Mouse (Mus musculus) stomach, embryonic 15.5 days (tissue): ENCODE data around the gene Cyp26b1. TPM values are rescaled to one million over a fixed set of nuclear protein-coding genes. Genes with fewer than 3 reads are reported as not detected.
A peak's percentile ranks its signal among the peaks of the same experiment; 100 is the strongest.

ENCODE experiments used
- ATAC-seq: fragments of 200-750 bp; cut with Nextera tagmentation; 2 replicates; pipeline ENCODE4 v1.8.0; 2017; ENCODE audit warnings: low read depth, moderate number of reproducible peaks, moderate TSS enrichment; ENCODE audit not compliant: insufficient read depth, low FRiP score
- H3K27ac ChIP-seq: fragments of 300-500 bp; sonication (generic); 2 replicates; pipeline ENCODE4 v1.5.1; 2015; ENCODE audit warnings: mild to moderate bottlenecking, inconsistent platforms
- H3K27me3 ChIP-seq: fragments of 300-500 bp; sonication (generic); replicated peaks from 2 replicates; pipeline ENCODE4 v1.6.1; 2015; ENCODE audit warnings: inconsistent platforms
- H3K36me3 ChIP-seq: fragments of 300-500 bp; sonication (generic); 2 replicates; pipeline ENCODE4 v1.6.1; 2015; ENCODE audit warnings: inconsistent platforms
- H3K4me1 ChIP-seq: fragments of 300-500 bp; sonication (generic); 2 replicates; pipeline ENCODE4 v1.6.1; 2015; ENCODE audit warnings: inconsistent platforms
- H3K4me2 ChIP-seq: fragments of 300-500 bp; sonication (generic); 2 replicates; pipeline ENCODE4 v1.6.1; 2015; ENCODE audit warnings: mild to moderate bottlenecking, inconsistent platforms
- H3K4me3 ChIP-seq: fragments of 300-500 bp; sonication (generic); replicated peaks from 2 replicates; pipeline ENCODE4 v1.5.1; 2015; ENCODE audit warnings: inconsistent platforms
- H3K9ac ChIP-seq: fragments of 300-500 bp; sonication (generic); 2 replicates; pipeline ENCODE4 v1.6.1; 2015; ENCODE audit warnings: inconsistent platforms
- H3K9me3 ChIP-seq: fragments of 300-500 bp; sonication (generic); 2 replicates; pipeline ENCODE4 v1.6.1; 2016; ENCODE audit warnings: inconsistent platforms
- WGBS: fragments of 180-500 bp; shearing (Covaris S2); methylation state at CpG from one replicate; pipeline ENCODE4 v1.1.7; 2015; 5-methylcytosine and 5-hydroxymethylcytosine counted together
- polyA plus RNA-seq: library from polyadenylated mRNA; unstranded; fragments of >200 nt; fragmentation: Nextera tagmentation; extraction: Ambion mirVana; gene quantifications from 2 replicates; pipeline ENCODE4 v1.2.1, GENCODE M21; 2015

Gene Cyp26b1
- polyA plus RNA-seq, 1 experiment from 2014 or later = 2.4 TPM

DNA sequence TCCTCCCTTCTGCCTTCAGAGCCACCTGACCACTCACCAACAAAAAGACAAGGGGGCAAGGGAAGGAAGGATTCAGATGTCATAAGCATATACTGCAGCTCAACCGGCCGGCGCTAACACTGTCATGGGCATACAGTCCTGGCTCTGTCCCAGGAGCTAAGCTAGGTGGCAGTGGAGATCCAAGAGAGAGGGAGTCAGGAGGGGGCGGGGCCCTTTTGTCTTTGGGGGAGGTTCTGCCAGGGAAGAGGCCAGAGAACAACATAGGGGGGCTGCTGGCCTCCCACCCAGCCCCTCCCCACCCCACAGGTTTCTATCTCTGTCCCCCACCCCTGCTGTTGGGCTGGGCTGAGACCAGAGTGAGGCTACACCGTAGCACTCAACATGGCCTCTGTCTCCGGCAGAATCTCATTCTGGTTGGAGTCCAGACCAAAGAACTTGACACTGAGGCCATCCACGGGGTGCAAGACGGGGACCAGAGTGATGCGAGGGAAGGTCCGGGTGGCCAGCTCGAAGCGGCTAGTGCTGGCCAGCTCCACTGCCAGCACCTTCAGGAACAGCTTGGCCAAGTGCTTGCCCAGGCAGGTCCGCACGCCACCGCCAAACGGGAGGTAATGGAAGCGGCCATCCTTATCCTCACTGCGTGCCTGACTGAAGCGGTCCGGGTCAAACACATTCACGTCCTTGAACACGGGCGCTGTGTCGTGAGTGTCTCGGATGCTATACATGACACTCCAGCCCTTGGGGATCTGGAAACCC lies 19.6 kb downstream of the Cyp26b1 start:
- Histone ChIP-seq H3K36me3 (no peaks in the 10 kb centered on the region), H3K4me2 (0 out of 2 replicates have a peak overlapping the region, but pooled peaks have one; percentile 2), H3K4me1 (peaks cover 10% of the 10 kb centered on the region), H3K27me3 (no peaks in the 10 kb centered on the region; the same call in none of the 2 replicates), H3K9ac (no peak overlapping the region), H3K4me3 (no peak overlapping the region), H3K27ac (no peak overlapping the region), H3K9me3 (no peaks in the 10 kb centered on the region)
- no peak for ATAC-seq
- WGBS = 41% methylated on average over 25 of the region's 25 CpGs

DNA sequence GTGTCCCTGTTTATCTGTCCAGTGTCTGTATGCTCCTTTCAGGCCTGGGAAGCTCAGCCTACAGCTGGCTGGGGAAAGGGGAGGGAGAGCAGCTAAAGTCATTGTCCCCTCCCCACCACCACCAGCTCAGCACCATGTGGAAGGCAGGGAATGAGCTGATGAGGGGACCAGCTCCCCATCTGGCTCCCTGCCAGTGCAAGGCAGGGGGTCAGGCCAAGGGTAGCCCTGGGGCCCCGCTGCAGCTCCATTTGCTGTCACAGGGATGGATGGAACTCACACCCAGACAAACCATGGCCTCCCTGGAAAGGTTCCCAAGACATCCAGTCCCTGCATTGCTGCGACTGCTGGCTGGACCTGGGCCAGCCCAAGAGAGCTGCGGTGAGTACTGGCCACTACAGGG lies 23.7 kb downstream of the Cyp26b1 start:
- H3K27ac ChIP-seq = no peak overlapping the region
- no peaks in the 10 kb centered on the region; the same call in 1 of the 2 replicates for H3K27me3 ChIP-seq
- WGBS = 31% methylated on average over 3 of the region's 3 CpGs
- H3K9me3 ChIP-seq = no peaks in the 10 kb centered on the region
- H3K9ac ChIP-seq = no peak overlapping the region
- ATAC-seq = no peak
- peaks cover 10% of the 10 kb centered on the region for H3K4me1 ChIP-seq
- no peaks in the 10 kb centered on the region for H3K36me3 ChIP-seq
- no peak overlapping the region for H3K4me2 ChIP-seq
- H3K4me3 ChIP-seq = no peak overlapping the region

DNA sequence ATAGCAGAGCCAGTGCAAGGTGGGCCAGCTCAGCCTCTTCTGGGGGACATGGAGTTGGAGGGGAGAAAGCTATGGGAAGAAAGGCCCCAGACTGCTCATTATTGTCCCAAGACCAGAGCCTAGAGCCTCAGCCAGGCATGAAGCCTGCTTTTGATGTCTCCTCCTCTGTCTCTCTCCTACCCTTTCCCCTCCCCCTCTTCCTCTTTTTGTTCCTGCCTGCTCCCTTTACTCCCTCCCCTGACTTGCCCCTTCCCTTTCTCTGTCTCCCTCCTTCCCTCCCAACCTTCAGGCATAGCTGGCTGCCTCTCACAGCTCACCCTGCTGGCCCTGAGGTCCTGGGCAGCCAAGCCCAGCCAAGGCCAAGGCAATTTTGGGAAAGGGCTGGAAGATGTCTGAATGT lies 24.1 kb downstream of the Cyp26b1 start:
- Histone ChIP-seq H3K9me3 (no peaks in the 10 kb centered on the region), H3K27ac (no peak overlapping the region), H3K4me3 (no peak overlapping the region), H3K36me3 (no peaks in the 10 kb centered on the region), H3K4me2 (no peak overlapping the region), H3K27me3 (no peaks in the 10 kb centered on the region), H3K9ac (no peak overlapping the region), H3K4me1 (peaks cover 10% of the 10 kb centered on the region)
- no peak for ATAC-seq

DNA sequence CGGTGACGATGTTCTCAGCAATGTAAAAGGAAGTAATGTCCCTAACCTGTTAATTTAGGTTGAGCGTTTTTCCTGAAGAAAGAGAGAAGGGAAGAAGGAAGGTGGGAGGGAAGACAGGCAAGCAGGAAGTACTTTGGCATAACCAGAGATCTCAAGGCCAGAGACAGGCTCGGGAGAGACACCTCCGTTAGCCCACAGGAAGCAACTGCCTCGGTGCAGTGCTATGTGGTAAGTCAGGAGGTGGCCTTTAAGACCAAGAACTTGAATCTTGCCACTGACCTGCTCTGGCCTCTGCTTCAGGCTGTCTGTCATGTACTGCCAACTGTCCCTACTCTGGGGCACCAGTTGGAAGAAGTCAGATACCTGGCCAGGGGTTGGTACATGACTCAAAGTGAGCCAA lies 24.8 kb downstream of the Cyp26b1 start:
- H3K36me3 ChIP-seq = no peaks in the 10 kb centered on the region
- no peak overlapping the region for H3K4me2 ChIP-seq
- H3K9me3 ChIP-seq = no peaks in the 10 kb centered on the region
- WGBS = 68% methylated on average over 6 of the region's 6 CpGs
- H3K27me3 ChIP-seq = no peaks in the 10 kb centered on the region
- H3K4me1 ChIP-seq = peaks cover 10% of the 10 kb centered on the region
- no peak overlapping the region for H3K9ac ChIP-seq
- H3K4me3 ChIP-seq = no peak overlapping the region
- H3K27ac ChIP-seq = no peak overlapping the region
- ATAC-seq = no peak

DNA sequence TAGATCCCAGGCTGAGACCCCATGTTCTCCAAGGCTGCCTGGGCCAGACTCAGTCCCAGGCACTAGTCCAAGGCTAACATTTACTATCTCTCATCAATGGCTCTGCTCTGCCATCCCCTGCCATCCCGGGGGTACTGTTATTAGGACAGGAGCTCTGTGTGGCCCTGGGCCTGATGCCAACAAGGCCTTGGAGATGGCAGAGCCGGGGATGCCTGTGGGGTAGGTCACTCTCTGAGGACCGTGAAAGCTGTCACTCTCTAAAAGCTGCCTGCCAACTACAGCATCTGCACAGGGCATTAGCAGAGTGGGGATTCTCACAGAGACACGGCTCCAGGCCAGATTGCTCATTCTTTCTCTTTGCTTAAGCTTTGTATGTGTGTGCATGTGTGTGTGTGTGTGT lies 26.0 kb downstream of the Cyp26b1 start:
- no peaks in the 10 kb centered on the region for H3K27me3 ChIP-seq
- no peak for ATAC-seq
- H3K4me3 ChIP-seq = no peak overlapping the region
- peaks cover 10% of the 10 kb centered on the region for H3K4me1 ChIP-seq
- H3K4me2 ChIP-seq = no peak overlapping the region
- no peaks in the 10 kb centered on the region for H3K9me3 ChIP-seq
- H3K27ac ChIP-seq = no peak overlapping the region
- H3K9ac ChIP-seq = no peak overlapping the region
- WGBS = 67% methylated on average over 4 of the region's 4 CpGs
- H3K36me3 ChIP-seq = no peaks in the 10 kb centered on the region

DNA sequence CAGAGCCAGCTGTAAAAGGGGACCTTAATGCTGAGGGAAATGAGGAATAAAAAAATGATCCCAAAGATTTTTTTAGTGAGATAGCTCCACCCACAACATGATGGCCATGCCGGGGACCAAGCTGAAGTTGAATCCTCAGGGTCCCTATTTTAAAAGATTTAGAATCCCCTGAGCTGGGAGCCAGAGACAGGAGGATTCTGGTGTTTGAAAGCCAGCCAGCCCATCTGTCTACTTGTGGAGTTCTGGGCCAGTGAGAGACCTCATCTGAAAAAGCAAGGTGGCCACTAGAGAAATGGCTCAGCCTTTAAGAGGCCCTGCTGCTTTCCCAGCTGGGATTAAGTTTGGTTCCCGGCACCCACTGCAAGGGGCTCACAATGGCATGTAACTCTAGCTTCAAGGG lies 26.9 kb downstream of the Cyp26b1 start:
- Histone ChIP-seq H3K27me3 (no peaks in the 10 kb centered on the region), H3K27ac (no peak overlapping the region), H3K9ac (no peak overlapping the region), H3K4me2 (no peak overlapping the region), H3K4me1 (peaks cover 10% of the 10 kb centered on the region), H3K9me3 (no peaks in the 10 kb centered on the region), H3K4me3 (no peak overlapping the region), H3K36me3 (no peaks in the 10 kb centered on the region)
- 74% methylated on average over 2 of the region's 2 CpGs for WGBS
- ATAC-seq = no peak

DNA sequence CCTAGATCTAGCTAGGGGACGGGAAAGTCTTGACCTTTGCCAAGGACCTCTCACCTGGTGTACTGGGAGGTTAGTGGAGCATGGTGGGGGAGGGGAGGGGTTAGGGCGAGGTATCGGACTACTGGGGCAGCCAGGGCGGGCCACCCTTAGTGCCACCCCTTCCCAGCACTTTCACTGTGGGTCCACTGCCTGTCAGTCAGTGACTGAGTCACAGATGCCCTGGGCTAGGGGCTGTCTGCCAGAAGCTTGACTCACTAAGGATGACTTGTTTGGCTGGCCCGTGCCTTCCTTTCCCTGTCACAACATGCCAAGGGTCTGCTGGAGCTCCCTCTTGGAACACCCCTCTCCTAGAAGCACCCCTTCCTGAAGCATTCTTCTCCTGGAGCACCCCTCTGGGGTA lies 28.5 kb downstream of the Cyp26b1 start:
- H3K36me3 ChIP-seq = no peaks in the 10 kb centered on the region
- no peak overlapping the region for H3K9ac ChIP-seq
- H3K27me3 ChIP-seq = no peaks in the 10 kb centered on the region
- no peak overlapping the region for H3K4me2 ChIP-seq
- H3K4me1 ChIP-seq = peaks cover 9% of the 10 kb centered on the region
- ATAC-seq = no peak
- 72% methylated on average over 5 of the region's 5 CpGs for WGBS
- H3K27ac ChIP-seq = no peak overlapping the region
- no peak overlapping the region for H3K4me3 ChIP-seq
- no peaks in the 10 kb centered on the region for H3K9me3 ChIP-seq

DNA sequence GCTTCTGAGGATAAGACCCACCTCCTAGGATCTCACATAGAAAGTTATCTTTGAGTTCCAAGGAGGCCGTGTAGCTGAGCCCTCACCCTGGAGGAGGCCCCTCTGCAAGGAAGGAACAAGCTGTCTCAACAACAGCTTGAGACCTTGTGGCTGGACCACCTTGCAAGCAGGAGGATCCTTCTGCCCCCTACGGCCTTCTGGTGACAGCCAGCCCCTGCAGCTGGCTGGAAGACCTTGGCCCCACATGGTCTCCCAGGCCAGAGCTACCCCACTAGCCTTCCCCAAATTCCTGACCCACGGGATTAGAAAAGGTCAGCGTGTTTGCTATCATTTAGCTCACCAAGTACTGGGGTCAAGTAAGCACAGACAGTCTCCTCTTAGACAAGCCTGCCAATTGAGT lies 30.8 kb downstream of the Cyp26b1 start:
- no peak overlapping the region for H3K9ac ChIP-seq
- no peaks in the 10 kb centered on the region for H3K27me3 ChIP-seq
- no peaks in the 10 kb centered on the region for H3K4me1 ChIP-seq
- H3K27ac ChIP-seq = no peak overlapping the region
- no peaks in the 10 kb centered on the region for H3K36me3 ChIP-seq
- H3K4me3 ChIP-seq = no peak overlapping the region
- 27% methylated on average over 4 of the region's 4 CpGs for WGBS
- ATAC-seq = no peak
- H3K9me3 ChIP-seq = no peaks in the 10 kb centered on the region
- H3K4me2 ChIP-seq = no peak overlapping the region

DNA sequence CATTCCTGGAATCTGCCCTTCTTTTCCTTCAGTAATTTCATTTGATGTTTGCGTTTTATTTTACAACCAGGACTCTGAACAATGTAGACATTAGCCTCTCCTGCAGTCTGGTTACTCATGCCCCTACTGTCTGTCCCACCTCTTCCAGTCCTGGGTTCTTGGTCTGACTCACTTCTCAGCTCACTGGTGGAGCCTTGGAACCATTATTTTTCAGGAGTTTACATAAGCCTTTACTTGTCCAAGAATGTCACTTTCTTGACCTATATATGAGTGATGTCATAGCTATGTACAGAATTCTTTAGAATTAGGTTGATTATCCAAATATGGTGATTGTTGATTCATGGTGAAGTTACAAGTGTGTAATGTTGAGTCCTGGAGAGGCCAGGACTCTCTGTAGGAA lies 32.5 kb downstream of the Cyp26b1 start:
- ATAC-seq = no peak
- 61% methylated on average over 1 of the region's 1 CpGs for WGBS

DNA sequence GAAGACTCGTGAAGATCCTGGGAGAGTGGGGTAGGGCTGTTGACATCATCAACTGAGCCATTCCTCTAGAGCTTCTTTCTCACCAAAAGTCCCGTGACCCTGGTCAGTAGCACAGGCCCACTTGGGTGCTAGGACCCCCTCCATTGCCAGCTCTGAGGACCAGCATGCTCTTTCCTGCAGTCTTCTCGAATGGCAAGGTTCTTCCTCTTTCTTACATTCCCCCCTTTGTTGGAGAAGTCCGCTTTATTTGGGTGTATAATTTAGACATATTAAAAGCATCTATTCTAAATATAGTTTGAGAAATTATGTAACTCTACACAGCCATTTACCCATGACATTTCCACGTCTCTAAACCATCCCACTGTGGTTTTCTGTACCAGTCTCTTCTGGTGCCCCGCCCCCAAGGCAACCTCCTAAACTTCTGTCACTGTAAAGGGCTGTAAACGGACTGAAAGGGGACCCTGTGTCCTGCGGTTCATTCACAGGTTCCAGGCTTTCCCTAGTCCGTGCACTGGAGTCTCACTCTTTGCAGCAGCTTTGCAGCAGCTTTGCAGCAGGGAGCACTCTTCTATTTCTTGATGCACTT lies 43.8 kb downstream of the Cyp26b1 start:
- H3K36me3 ChIP-seq = no peaks in the 10 kb centered on the region
- 60% methylated on average over 9 of the region's 9 CpGs for WGBS
- no peak for ATAC-seq
- H3K9ac ChIP-seq = no peak overlapping the region
- no peaks in the 10 kb centered on the region for H3K9me3 ChIP-seq
- H3K27me3 ChIP-seq = no peaks in the 10 kb centered on the region
- H3K4me2 ChIP-seq = no peak overlapping the region
- no peak overlapping the region for H3K4me3 ChIP-seq
- H3K27ac ChIP-seq = no peak overlapping the region
- H3K4me1 ChIP-seq = no peaks in the 10 kb centered on the region

More for the DNA sequence above, 32.5 kb downstream of the Cyp26b1 start:
- Histone ChIP-seq H3K9me3 (no peaks in the 10 kb centered on the region), H3K27me3 (no peaks in the 10 kb centered on the region), H3K4me3 (no peak overlapping the region), H3K4me2 (no peak overlapping the region), H3K36me3 (no peaks in the 10 kb centered on the region), H3K9ac (no peak overlapping the region), H3K4me1 (no peaks in the 10 kb centered on the region), H3K27ac (no peak overlapping the region)

DNA sequence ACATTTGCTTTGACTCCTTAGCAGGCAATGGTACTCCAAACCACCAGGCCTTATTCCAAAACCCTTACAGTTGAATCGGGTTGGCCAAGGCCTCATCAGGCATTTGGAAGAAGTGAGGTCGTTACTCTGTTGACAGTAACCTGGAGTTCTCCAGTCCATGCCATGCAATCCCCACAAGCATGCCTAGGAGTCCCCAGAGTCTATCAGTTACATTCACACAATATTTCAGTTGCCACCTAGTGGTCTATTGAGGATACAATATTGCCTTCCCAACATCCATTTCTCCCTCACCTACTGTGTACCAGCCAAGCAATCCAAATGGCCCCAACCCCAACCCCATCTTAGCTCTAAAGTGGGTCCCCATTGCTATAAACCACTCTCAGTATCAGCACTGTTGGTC lies 48.3 kb downstream of the Cyp26b1 start:
- no peaks in the 10 kb centered on the region for H3K36me3 ChIP-seq
- no peak overlapping the region for H3K27ac ChIP-seq
- no peaks in the 10 kb centered on the region for H3K4me1 ChIP-seq
- H3K4me3 ChIP-seq = no peak overlapping the region
- no peak for ATAC-seq
- H3K4me2 ChIP-seq = no peak overlapping the region
- WGBS = 74% methylated on average over 2 of the region's 2 CpGs
- H3K9me3 ChIP-seq = no peaks in the 10 kb centered on the region
- no peaks in the 10 kb centered on the region for H3K27me3 ChIP-seq
- H3K9ac ChIP-seq = no peak overlapping the region

DNA sequence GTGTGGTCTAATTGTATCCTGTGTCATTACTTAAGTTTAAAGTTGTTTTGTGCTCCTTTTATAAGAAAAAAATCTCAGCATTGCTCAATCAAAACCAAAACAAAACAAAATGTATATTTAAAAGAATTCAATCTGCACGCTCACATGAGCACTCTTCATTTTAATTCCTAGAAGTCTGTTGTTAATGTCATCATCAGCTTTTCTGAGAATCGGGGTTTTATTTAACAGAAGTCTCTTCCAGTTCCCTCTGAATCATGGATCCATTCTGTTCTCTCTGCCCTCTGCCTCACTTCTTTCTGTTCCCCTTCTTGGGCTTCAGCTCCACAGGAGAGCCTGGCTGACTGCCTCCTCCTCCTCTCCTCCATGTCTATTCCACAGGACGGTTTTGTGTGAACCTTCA lies 49.3 kb downstream of the Cyp26b1 start:
- Histone ChIP-seq H3K27ac (no peak overlapping the region), H3K9me3 (no peaks in the 10 kb centered on the region), H3K27me3 (no peaks in the 10 kb centered on the region), H3K36me3 (no peaks in the 10 kb centered on the region), H3K4me1 (no peaks in the 10 kb centered on the region), H3K4me3 (no peak overlapping the region), H3K4me2 (no peak overlapping the region), H3K9ac (no peak overlapping the region)
- no peak for ATAC-seq
- WGBS = 71% methylated on average over 3 of the region's 3 CpGs
